16 mouse cellular contexts compared by ENCODE assay signal in genomic region chr11:44944401-44944800, GRCm38 (mm10).
"Had no signal": no experiment of that assay in that cellular context is flagged by ENCODE, and none has a peak within 500 bp of the region (broad histone marks: within the 10 kb centered on the region; RNA-seq: fewer than 3 reads in every experiment).

No protein-coding gene starts in this region.

- DNase-seq: kidney, adult 2 months; kidney, postnatal 14 days; lung, adult 2 months; lung, postnatal 14 days; right cerebral cortex, postnatal 14 days; thymus, postnatal 4 days had no signal

- H3K27me3 ChIP-seq: kidney, embryonic 15.5 days; limb, embryonic 12.5 days; liver, embryonic 15.5 days; megakaryocyte, embryonic 14.5 days; midbrain, embryonic 15.5 days; neural tube, embryonic 13.5 days; stomach, embryonic 15.5 days had no signal

- H3K36me3 ChIP-seq: kidney, embryonic 15.5 days; limb, embryonic 12.5 days; liver, embryonic 15.5 days; midbrain, embryonic 15.5 days; neural tube, embryonic 13.5 days; stomach, embryonic 15.5 days had no signal

- H3K4me3 ChIP-seq: kidney, embryonic 15.5 days; limb, embryonic 12.5 days; liver, embryonic 15.5 days; megakaryocyte, embryonic 14.5 days; midbrain, embryonic 15.5 days; neural tube, embryonic 13.5 days; stomach, embryonic 15.5 days had no signal

- H3K4me2 ChIP-seq: kidney, embryonic 15.5 days; limb, embryonic 12.5 days; liver, embryonic 11.5 days; liver, embryonic 15.5 days; midbrain, embryonic 11.5 days; midbrain, embryonic 15.5 days; neural tube, embryonic 13.5 days; stomach, embryonic 15.5 days had no signal

- H3K27ac ChIP-seq: kidney, embryonic 15.5 days; limb, embryonic 12.5 days; liver, embryonic 15.5 days; macrophage; midbrain, embryonic 15.5 days; stomach, embryonic 15.5 days had no signal
